Mouse (Mus musculus): ENCODE results near the gene Glp2r. TPM values are rescaled to one million over a fixed set of nuclear protein-coding genes. Genes with fewer than 3 reads are reported as not detected.
A peak's percentile ranks its signal among the peaks of the same experiment; 100 is the strongest.

Gene Glp2r
- not detected in 2 replicates for polyA plus RNA-seq (2014; fragmentation: Nextera tagmentation; extraction: Ambion mirVana)

DNA sequence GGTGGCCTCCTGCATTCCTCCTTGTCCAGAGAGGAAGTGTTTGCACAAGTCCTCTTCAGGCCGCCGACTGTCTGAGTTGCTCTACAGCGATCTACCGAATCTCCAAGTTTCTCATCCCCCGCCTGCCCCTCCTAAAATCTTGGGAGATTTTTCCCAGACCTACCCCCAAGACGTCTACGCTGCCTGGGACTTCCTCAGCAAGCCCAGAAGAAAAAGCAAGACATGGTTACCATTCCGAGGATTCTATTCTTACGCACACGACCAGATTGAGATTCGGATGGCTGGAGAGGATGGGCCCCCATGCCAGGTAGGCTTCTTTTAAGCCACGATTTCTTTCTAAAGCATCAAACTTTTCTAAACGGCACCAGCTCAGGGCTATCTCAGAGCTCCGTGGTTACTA lies at the start of gene Glp2r:
TSS of gene Glp2r (minus strand) at position 101 of the 400 bp plus-strand sequence.
- H3K27me3 ChIP-seq (ENCODE audit: control insufficient read depth, insufficient read depth, low read length) = no peaks in the 10 kb centered on the region
- DNase-seq (ENCODE audit: low spot score) = no peak
- 87% methylated on average over 14 of the region's 14 CpGs for WGBS
- H3K4me2 ChIP-seq (replicated peaks) = no peak within 1 kb of the TSS
- no peak within 1 kb of the TSS for H3K4me3 ChIP-seq (replicated peaks; ENCODE audit: low read length)
- ATAC-seq (ENCODE audit: low FRiP score) = no peak
- no peak within 1 kb of the TSS for H3K27ac ChIP-seq
- H3K9me3 ChIP-seq (ENCODE audit: control insufficient read depth, low read length) = no peaks in the 10 kb centered on the region
- no peaks in the 10 kb centered on the region for H3K36me3 ChIP-seq (replicated peaks; ENCODE audit: control insufficient read depth, insufficient read depth)
- H3K9ac ChIP-seq = no peak within 1 kb of the TSS
- H3K4me1 ChIP-seq (replicated peaks; ENCODE audit: control insufficient read depth, insufficient read depth, low read length) = no peaks in the 10 kb centered on the region

DNA sequence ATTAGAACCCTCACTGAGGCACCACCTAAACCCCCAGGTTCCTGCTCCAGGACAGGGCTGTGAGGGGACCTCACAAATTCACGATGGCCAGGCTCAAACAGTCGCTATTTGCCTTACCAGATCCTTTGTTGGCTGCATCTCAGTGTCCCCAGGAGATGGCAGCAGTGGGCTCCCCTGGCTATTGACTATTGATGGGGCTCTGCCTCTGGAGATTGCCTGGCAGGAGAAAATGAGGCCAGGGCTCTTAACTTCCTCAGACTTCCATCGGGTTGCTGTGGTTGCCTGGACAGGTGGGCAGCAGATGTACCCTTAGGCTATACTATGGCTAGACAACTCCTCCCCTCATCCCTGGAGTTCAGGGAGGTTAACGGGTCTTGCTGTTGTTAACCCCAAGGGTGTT lies 49.3 kb upstream of the Glp2r start:
- Histone ChIP-seq H3K4me3 (replicated peaks; ENCODE audit: low read length) (no peak overlapping the region), H3K27ac (no peak overlapping the region), H3K9ac (no peak overlapping the region), H3K4me2 (replicated peaks) (no peak overlapping the region), H3K27me3 (ENCODE audit: control insufficient read depth, insufficient read depth, low read length) (no peaks in the 10 kb centered on the region), H3K4me1 (replicated peaks; ENCODE audit: control insufficient read depth, insufficient read depth, low read length) (no peaks in the 10 kb centered on the region), H3K36me3 (replicated peaks; ENCODE audit: control insufficient read depth, insufficient read depth) (no peaks in the 10 kb centered on the region), H3K9me3 (ENCODE audit: control insufficient read depth, low read length) (no peaks in the 10 kb centered on the region)
- peak; percentile 61 for DNase-seq (ENCODE audit: low spot score)
- WGBS = 27% methylated on average over 4 of the region's 4 CpGs
- ATAC-seq (ENCODE audit: low FRiP score) = no peak

- Histone ChIP-seq H3K27me3 (ENCODE audit: control insufficient read depth, insufficient read depth, low read length) (no peaks in the 10 kb centered on the region), H3K36me3 (replicated peaks; ENCODE audit: control insufficient read depth, insufficient read depth) (no peaks in the 10 kb centered on the region), H3K4me2 (replicated peaks) (peak overlapping the region; percentile 31), H3K27ac (no peak overlapping the region), H3K9ac (no peak overlapping the region), H3K4me3 (replicated peaks; ENCODE audit: low read length) (no peak overlapping the region), H3K4me1 (replicated peaks; ENCODE audit: control insufficient read depth, insufficient read depth, low read length) (no peaks in the 10 kb centered on the region), H3K9me3 (ENCODE audit: control insufficient read depth, low read length) (no peaks in the 10 kb centered on the region)
- DNase-seq (ENCODE audit: low spot score) = peak; percentile 81
- WGBS = 18% methylated on average over 5 of the region's 5 CpGs
- no peak for ATAC-seq (ENCODE audit: low FRiP score)
Observed at GRCm38 (mm10) chr11:67819604-67820003, 48.7 kb upstream of the Glp2r start.

- Histone ChIP-seq H3K27me3 (ENCODE audit: control insufficient read depth, insufficient read depth, low read length) (no peaks in the 10 kb centered on the region), H3K4me2 (replicated peaks) (no peak overlapping the region), H3K27ac (no peak overlapping the region), H3K9ac (no peak overlapping the region), H3K9me3 (ENCODE audit: control insufficient read depth, low read length) (no peaks in the 10 kb centered on the region), H3K4me3 (replicated peaks; ENCODE audit: low read length) (no peak overlapping the region), H3K4me1 (replicated peaks; ENCODE audit: control insufficient read depth, insufficient read depth, low read length) (no peaks in the 10 kb centered on the region), H3K36me3 (replicated peaks; ENCODE audit: control insufficient read depth, insufficient read depth) (no peaks in the 10 kb centered on the region)
- ATAC-seq (ENCODE audit: low FRiP score) (no peak), DNase-seq (ENCODE audit: low spot score) (no peak)
- WGBS = 85% methylated on average over 6 of the region's 6 CpGs
Observed at GRCm38 (mm10) chr11:67811535-67811934, 40.6 kb upstream of the Glp2r start.

GRCm38 (mm10) chr11:67808051-67808450 lies 37.1 kb upstream of the Glp2r start:
- Histone ChIP-seq H3K4me3 (replicated peaks; ENCODE audit: low read length) (no peak overlapping the region), H3K4me1 (replicated peaks; ENCODE audit: control insufficient read depth, insufficient read depth, low read length) (no peaks in the 10 kb centered on the region), H3K4me2 (replicated peaks) (no peak overlapping the region), H3K9ac (no peak overlapping the region), H3K27me3 (ENCODE audit: control insufficient read depth, insufficient read depth, low read length) (no peaks in the 10 kb centered on the region), H3K36me3 (replicated peaks; ENCODE audit: control insufficient read depth, insufficient read depth) (no peaks in the 10 kb centered on the region), H3K27ac (no peak overlapping the region), H3K9me3 (ENCODE audit: control insufficient read depth, low read length) (no peaks in the 10 kb centered on the region)
- 80% methylated on average over 5 of the region's 5 CpGs for WGBS
- DNase-seq (ENCODE audit: low spot score) (no peak), ATAC-seq (ENCODE audit: low FRiP score) (no peak)

DNA sequence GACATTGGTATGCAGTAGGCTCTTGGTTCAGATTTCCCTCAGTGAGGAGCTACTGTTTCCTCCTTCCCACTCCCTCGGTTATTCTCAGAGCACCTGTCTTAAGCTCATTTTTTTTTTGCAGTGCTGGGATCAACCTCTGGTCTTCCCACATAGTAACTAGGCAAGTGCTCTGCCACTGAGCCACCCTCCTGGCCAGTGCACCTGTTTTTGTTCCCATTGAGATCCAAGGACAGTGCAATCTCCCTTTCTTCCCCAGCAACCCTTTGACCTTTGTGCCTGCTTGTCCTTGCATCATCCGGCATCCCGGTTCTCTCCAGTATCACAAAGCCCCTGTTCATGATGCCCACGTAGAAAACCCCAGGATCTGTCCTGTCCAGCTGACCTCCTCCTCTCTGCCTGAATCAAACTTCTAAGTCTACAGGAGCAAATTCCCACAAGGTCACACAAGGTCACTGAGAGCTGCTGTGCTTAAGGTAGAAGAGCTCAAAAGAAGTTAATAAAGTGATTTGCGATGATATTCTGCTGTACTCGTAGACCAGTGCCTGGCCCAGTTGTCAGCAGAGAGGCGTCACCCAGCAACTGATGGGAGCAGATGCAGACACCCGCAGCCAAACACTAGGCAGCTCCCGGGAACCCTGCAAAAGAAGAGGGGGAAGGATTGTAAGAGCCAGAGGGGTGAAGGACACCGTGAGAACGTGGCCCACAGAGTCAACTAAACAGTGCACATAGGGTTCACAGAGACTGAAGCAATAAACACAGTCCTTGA lies 36.1 kb upstream of the Glp2r start:
- no peak overlapping the region for H3K4me2 ChIP-seq (replicated peaks)
- no peaks in the 10 kb centered on the region for H3K9me3 ChIP-seq (ENCODE audit: control insufficient read depth, low read length)
- H3K4me1 ChIP-seq (replicated peaks; ENCODE audit: control insufficient read depth, insufficient read depth, low read length) = no peaks in the 10 kb centered on the region
- H3K27ac ChIP-seq = no peak overlapping the region
- no peak overlapping the region for H3K4me3 ChIP-seq (replicated peaks; ENCODE audit: low read length)
- no peak overlapping the region for H3K9ac ChIP-seq
- no peaks in the 10 kb centered on the region for H3K27me3 ChIP-seq (ENCODE audit: control insufficient read depth, insufficient read depth, low read length)
- DNase-seq (ENCODE audit: low spot score) = no peak
- WGBS = 86% methylated on average over 11 of the region's 11 CpGs
- no peak for ATAC-seq (ENCODE audit: low FRiP score)
- H3K36me3 ChIP-seq (replicated peaks; ENCODE audit: control insufficient read depth, insufficient read depth) = no peaks in the 10 kb centered on the region

- no peak overlapping the region for H3K4me2 ChIP-seq (replicated peaks)
- WGBS = 100% methylated on average over 1 of the region's 1 CpGs
- H3K4me1 ChIP-seq (replicated peaks; ENCODE audit: control insufficient read depth, insufficient read depth, low read length) = no peaks in the 10 kb centered on the region
- ATAC-seq (ENCODE audit: low FRiP score) = no peak
- H3K4me3 ChIP-seq (replicated peaks; ENCODE audit: low read length) = no peak overlapping the region
- DNase-seq (ENCODE audit: low spot score) = no peak
- no peaks in the 10 kb centered on the region for H3K27me3 ChIP-seq (ENCODE audit: control insufficient read depth, insufficient read depth, low read length)
- no peak overlapping the region for H3K27ac ChIP-seq
- H3K9me3 ChIP-seq (ENCODE audit: control insufficient read depth, low read length) = no peaks in the 10 kb centered on the region
- H3K9ac ChIP-seq = no peak overlapping the region
- H3K36me3 ChIP-seq (replicated peaks; ENCODE audit: control insufficient read depth, insufficient read depth) = no peaks in the 10 kb centered on the region
Observed at GRCm38 (mm10) chr11:67805538-67805937, 34.6 kb upstream of the Glp2r start.

- H3K4me1 ChIP-seq (replicated peaks; ENCODE audit: control insufficient read depth, insufficient read depth, low read length) = no peaks in the 10 kb centered on the region
- H3K27ac ChIP-seq = no peak overlapping the region
- no peak overlapping the region for H3K4me3 ChIP-seq (replicated peaks; ENCODE audit: low read length)
- H3K9ac ChIP-seq = no peak overlapping the region
- 79% methylated on average over 8 of the region's 8 CpGs for WGBS
- H3K9me3 ChIP-seq (ENCODE audit: control insufficient read depth, low read length) = no peaks in the 10 kb centered on the region
- no peak for DNase-seq (ENCODE audit: low spot score)
- H3K27me3 ChIP-seq (ENCODE audit: control insufficient read depth, insufficient read depth, low read length) = no peaks in the 10 kb centered on the region
- no peak overlapping the region for H3K4me2 ChIP-seq (replicated peaks)
- ATAC-seq (ENCODE audit: low FRiP score) = no peak
- H3K36me3 ChIP-seq (replicated peaks; ENCODE audit: control insufficient read depth, insufficient read depth) = no peaks in the 10 kb centered on the region
Observed at GRCm38 (mm10) chr11:67801169-67801568, 30.2 kb upstream of the Glp2r start.

- Histone ChIP-seq H3K4me1 (replicated peaks; ENCODE audit: control insufficient read depth, insufficient read depth, low read length) (no peaks in the 10 kb centered on the region), H3K4me3 (replicated peaks; ENCODE audit: low read length) (no peak overlapping the region), H3K27ac (no peak overlapping the region), H3K36me3 (replicated peaks; ENCODE audit: control insufficient read depth, insufficient read depth) (no peaks in the 10 kb centered on the region), H3K9ac (no peak overlapping the region), H3K27me3 (ENCODE audit: control insufficient read depth, insufficient read depth, low read length) (no peaks in the 10 kb centered on the region), H3K4me2 (replicated peaks) (no peak overlapping the region), H3K9me3 (ENCODE audit: control insufficient read depth, low read length) (no peaks in the 10 kb centered on the region)
- ATAC-seq (ENCODE audit: low FRiP score) = no peak
- DNase-seq (ENCODE audit: low spot score) = no peak
Observed at GRCm38 (mm10) chr11:67800130-67800723, 29.3 kb upstream of the Glp2r start.

Data from hindbrain, embryonic 14.5 days (tissue).